ENCODE assay signal across 11 mouse cellular contexts in genomic region chr10:107922750-107923149, GRCm38 (mm10). TPM values are rescaled to one million over a fixed set of nuclear protein-coding genes. Genes with fewer than 3 reads are reported as not detected.
A peak's percentile ranks its signal among the peaks of the same experiment; 100 is the strongest.
DNase-seq lines count a peak whose midpoint lies in the region; ATAC-seq and TF ChIP-seq lines count a peak whose summit lies in the region.
"Had no signal": no experiment of that assay in that cellular context is flagged by ENCODE, and none has a peak within 500 bp of the region (broad histone marks: within the 10 kb centered on the region; RNA-seq: fewer than 3 reads in every experiment).

No protein-coding gene starts in this region.

- 0 out of 2 replicates have a peak, but pooled peaks have one; percentile 18 for ATAC-seq in forebrain, embryonic 14.5 days
- no peak for ATAC-seq in forebrain, embryonic 16.5 days
- no peak for ATAC-seq in liver, embryonic 14.5 days (ENCODE audit: insufficient read depth)
- ATAC-seq in lung, postnatal 0 days: no peak
- ATAC-seq: forebrain, embryonic 15.5 days; intestine, embryonic 15.5 days had no signal

- no peak for TF ChIP-seq EP300 in liver, embryonic 14.5 days (IDR thresholded peaks at IDR 0.05; ENCODE audit: low read depth)
- no peak for TF ChIP-seq EP300 in lung, postnatal 0 days (IDR thresholded peaks at IDR 0.05)

- in situ Hi-C loops in ES-E14 (cut with MboI; ENCODE audit: low sequenced_read_pairs in 2 of 2, unreplicated experiment in 2 of 2): no loop called here

- no peaks in the 10 kb centered on the region for H3K4me1 ChIP-seq in forebrain, embryonic 14.5 days (ENCODE audit: control insufficient read depth, insufficient read depth, low read length)
- H3K4me1 ChIP-seq in forebrain, embryonic 16.5 days (replicated peaks; ENCODE audit: control insufficient read depth, insufficient read depth, low read length): no peaks in the 10 kb centered on the region
- H3K4me1 ChIP-seq in liver, embryonic 14.5 days (replicated peaks; ENCODE audit: control insufficient read depth in 2 of 2, insufficient read depth in 2 of 2, low read length in 1 of 2): no peaks in the 10 kb centered on the region
- H3K4me1 ChIP-seq in ES-E14 (ENCODE audit: control insufficient read depth in 2 of 2, insufficient read depth in 2 of 2, low read length in 2 of 2, poor library complexity in 1 of 2): no peaks in the 10 kb centered on the region
- no peaks in the 10 kb centered on the region for H3K4me1 ChIP-seq in lung, postnatal 0 days (ENCODE audit: insufficient read depth, low read depth, low read length)
- H3K4me1 ChIP-seq: forebrain, embryonic 15.5 days; intestine, embryonic 15.5 days had no signal

- H3K27ac ChIP-seq in forebrain, embryonic 14.5 days (ENCODE audit: low read depth, low read length): no peak overlapping the region
- H3K27ac ChIP-seq in forebrain, embryonic 16.5 days (ENCODE audit: low read length): no peak overlapping the region
- no peak overlapping the region for H3K27ac ChIP-seq in liver, embryonic 14.5 days
- H3K27ac ChIP-seq in ES-E14 (ENCODE audit: insufficient read depth, low read depth, low read length, poor library complexity, severe bottlenecking): no peak overlapping the region
- no peak overlapping the region for H3K27ac ChIP-seq in lung, postnatal 0 days (ENCODE audit: low read length)
- H3K27ac ChIP-seq: forebrain, embryonic 15.5 days; intestine, embryonic 15.5 days; lung, embryonic 15.5 days had no signal

- no peaks in the 10 kb centered on the region for H3K9me3 ChIP-seq in forebrain, embryonic 14.5 days (replicated peaks; ENCODE audit: control insufficient read depth, low read length)
- no peaks in the 10 kb centered on the region for H3K9me3 ChIP-seq in forebrain, embryonic 16.5 days (ENCODE audit: control insufficient read depth, low read length)
- H3K9me3 ChIP-seq in liver, embryonic 14.5 days (ENCODE audit: control insufficient read depth, low read length): no peaks in the 10 kb centered on the region
- no peaks in the 10 kb centered on the region for H3K9me3 ChIP-seq in ES-E14 (ENCODE audit: control insufficient read depth, insufficient read depth, low read depth, low read length)
- H3K9me3 ChIP-seq in lung, postnatal 0 days (ENCODE audit: low read length): no peaks in the 10 kb centered on the region
- H3K9me3 ChIP-seq: forebrain, embryonic 15.5 days; intestine, embryonic 15.5 days; lung, embryonic 15.5 days had no signal

- H3K27me3 ChIP-seq in forebrain, embryonic 14.5 days (replicated peaks; ENCODE audit: control insufficient read depth, insufficient read depth, low read length): no peaks in the 10 kb centered on the region
- no peaks in the 10 kb centered on the region for H3K27me3 ChIP-seq in forebrain, embryonic 16.5 days (replicated peaks; ENCODE audit: control insufficient read depth, insufficient read depth, low read length)
- H3K27me3 ChIP-seq in liver, embryonic 14.5 days (ENCODE audit: control insufficient read depth, insufficient read depth, low read length): no peaks in the 10 kb centered on the region
- H3K27me3 ChIP-seq in lung, postnatal 0 days (replicated peaks; ENCODE audit: insufficient read depth, low read length): no peaks in the 10 kb centered on the region
- H3K27me3 ChIP-seq: forebrain, embryonic 15.5 days; intestine, embryonic 15.5 days; lung, embryonic 15.5 days had no signal

- H3K4me2 ChIP-seq in forebrain, embryonic 14.5 days (ENCODE audit: low read length): no peak overlapping the region
- no peak overlapping the region for H3K4me2 ChIP-seq in forebrain, embryonic 16.5 days (ENCODE audit: low read length)
- no peak overlapping the region for H3K4me2 ChIP-seq in liver, embryonic 14.5 days (ENCODE audit: low read depth)
- no peak overlapping the region for H3K4me2 ChIP-seq in lung, postnatal 0 days (replicated peaks; ENCODE audit: low read depth, low read length)
- H3K4me2 ChIP-seq: forebrain, embryonic 15.5 days; intestine, embryonic 15.5 days; lung, embryonic 15.5 days had no signal

- no peak overlapping the region for H3K9ac ChIP-seq in forebrain, embryonic 14.5 days (ENCODE audit: low read length)
- H3K9ac ChIP-seq in forebrain, embryonic 16.5 days (replicated peaks; ENCODE audit: low read depth, low read length): no peak overlapping the region
- no peak overlapping the region for H3K9ac ChIP-seq in liver, embryonic 14.5 days (replicated peaks)
- H3K9ac ChIP-seq in ES-E14 (ENCODE audit: insufficient read depth, low read depth, low read length, poor library complexity, severe bottlenecking): no peak overlapping the region
- no peak overlapping the region for H3K9ac ChIP-seq in lung, postnatal 0 days (replicated peaks; ENCODE audit: low read depth)
- H3K9ac ChIP-seq: forebrain, embryonic 15.5 days; intestine, embryonic 15.5 days; lung, embryonic 15.5 days had no signal

- TF ChIP-seq CTCF in liver, embryonic 14.5 days (IDR thresholded peaks at IDR 0.05; ENCODE audit: low read depth): peak; percentile 17; the same call in 1 of the 2 replicates
- peak; percentile 62 for TF ChIP-seq CTCF in lung, postnatal 0 days (IDR thresholded peaks at IDR 0.05)

- H3K36me3 ChIP-seq in forebrain, embryonic 14.5 days (ENCODE audit: control insufficient read depth, insufficient read depth, low read length): no peaks in the 10 kb centered on the region
- no peaks in the 10 kb centered on the region for H3K36me3 ChIP-seq in forebrain, embryonic 16.5 days (ENCODE audit: control insufficient read depth, insufficient read depth)
- no peaks in the 10 kb centered on the region for H3K36me3 ChIP-seq in liver, embryonic 14.5 days (replicated peaks; ENCODE audit: control insufficient read depth, insufficient read depth, low read depth)
- no peaks in the 10 kb centered on the region for H3K36me3 ChIP-seq in ES-E14 (ENCODE audit: control insufficient read depth, insufficient read depth, low read length, poor library complexity, severe bottlenecking)
- no peaks in the 10 kb centered on the region for H3K36me3 ChIP-seq in lung, postnatal 0 days (ENCODE audit: insufficient read depth, low read length)
- H3K36me3 ChIP-seq: forebrain, embryonic 15.5 days; intestine, embryonic 15.5 days; lung, embryonic 15.5 days had no signal

- WGBS in forebrain, embryonic 14.5 days: 28% methylated on average over 1 of the region's 1 CpGs
- WGBS in forebrain, embryonic 16.5 days: 22% methylated on average over 1 of the region's 1 CpGs
- WGBS in liver, embryonic 14.5 days (ENCODE audit: insufficient replicate concordance): 16% methylated on average over 1 of the region's 1 CpGs
- 16% methylated on average over 1 of the region's 1 CpGs for WGBS in lung, postnatal 0 days

- DNase-seq in forebrain, embryonic 14.5 days (ENCODE audit: low spot score): peak; percentile 42
- DNase-seq in liver, embryonic 14.5 days (ENCODE audit: low read depth in 3 of 3, low spot score in 3 of 3): no peak
- DNase-seq in liver (no peak), ES-E14 (ENCODE audit: low read depth, low spot score) (peak; percentile 11)
- DNase-seq in lung, postnatal 0 days (ENCODE audit: low spot score): no peak
- DNase-seq in left cerebral cortex, adult 11 months (ENCODE audit: low spot score): no peak
- DNase-seq in frontal cortex, postnatal 25 days (ENCODE audit: low spot score in 2 of 2): no peak

- H3K4me3 ChIP-seq in forebrain, embryonic 14.5 days (ENCODE audit: low read depth, low read length): no peak overlapping the region
- no peak overlapping the region for H3K4me3 ChIP-seq in forebrain, embryonic 16.5 days (replicated peaks; ENCODE audit: low read length)
- H3K4me3 ChIP-seq in liver, embryonic 14.5 days (ENCODE audit: insufficient read depth in 1 of 2, low read depth in 2 of 2, low read length in 2 of 2): no peak overlapping the region
- no peak overlapping the region for H3K4me3 ChIP-seq in ES-E14 (ENCODE audit: insufficient read depth in 1 of 2, low read depth in 1 of 2, low read length in 2 of 2, poor library complexity in 1 of 2, severe bottlenecking in 1 of 2)
- H3K4me3 ChIP-seq in lung, postnatal 0 days (ENCODE audit: low read depth, low read length): no peak overlapping the region
- H3K4me3 ChIP-seq: forebrain, embryonic 15.5 days; intestine, embryonic 15.5 days; lung, embryonic 15.5 days had no signal

TF ChIP-seq in ES-E14, 5 proteins besides CTCF, POLR2A, EP300 and RAD21:
- no peak for TF ChIP-seq ZC3H11A (IDR thresholded peaks at IDR 0.05; ENCODE audit: borderline replicate concordance, low read depth, low read length)
- TF ChIP-seq ZNF384 (IDR thresholded peaks at IDR 0.05; ENCODE audit: low read depth, low read length): no peak
- no peak for TF ChIP-seq MAFK (IDR thresholded peaks at IDR 0.05; ENCODE audit: insufficient read depth, low read depth, low read length)
- no peak for TF ChIP-seq CHD2 (IDR thresholded peaks at IDR 0.05; ENCODE audit: low read depth, low read length)
- TF ChIP-seq HCFC1 (IDR thresholded peaks at IDR 0.05; ENCODE audit: borderline replicate concordance, insufficient read depth, low read length): no peak

RNA-seq across cellular contexts. Expression of gene Otogl, which starts 10.8 kb away (rescaled TPM):
- 0.03 and 0.05 TPM in 2 replicates for polyA plus RNA-seq in forebrain, embryonic 14.5 days (2014; fragmentation: Nextera tagmentation; extraction: Ambion mirVana)
- 0.03 and 0.06 TPM in 2 replicates for polyA plus RNA-seq in forebrain, embryonic 16.5 days (2015; fragmentation: Nextera tagmentation; extraction: Ambion mirVana)
- polyA plus RNA-seq in liver, embryonic 14.5 days (2012; rRNA removed): under 0.01 and 0.01 TPM in 2 replicates
- polyA plus RNA-seq in liver, embryonic 14.5 days (2014; fragmentation: Nextera tagmentation; extraction: Ambion mirVana): not detected in 2 replicates
- under 0.01 TPM in 1 of 2 replicates, not detected in the other for total RNA-seq in ES-E14 (2012; rRNA removed)
- polyA plus RNA-seq in lung, postnatal 0 days (2015; fragmentation: Nextera tagmentation; extraction: Ambion mirVana): 0.01 and 0.02 TPM in 2 replicates

Comparison
In these comparisons a context has a peak if more than half of its experiments do, and no peak if none do; other contexts are left out.
1. DNase-seq: peak in forebrain, embryonic 14.5 days (single experiment) and ES-E14 (single experiment); none in liver, embryonic 14.5 days (0 of 3), liver (single experiment), lung, postnatal 0 days (single experiment), left cerebral cortex, adult 11 months (single experiment) and frontal cortex, postnatal 25 days (0 of 2).